ENCODE assay signal across 9 mouse cellular contexts in genomic region chr7:45134544-45135026, GRCm38 (mm10). TPM values are rescaled to one million over a fixed set of nuclear protein-coding genes. Genes with fewer than 3 reads are reported as not detected.
DNase-seq lines count a peak whose midpoint lies in the region; ATAC-seq and TF ChIP-seq lines count a peak whose summit lies in the region.
"Had no signal": no experiment of that assay in that cellular context is flagged by ENCODE, and none has a peak within 500 bp of the region (broad histone marks: within the 10 kb centered on the region; RNA-seq: fewer than 3 reads in every experiment).

No protein-coding gene starts in this region.

- WGBS in heart, embryonic 11.5 days (ENCODE audit: insufficient replicate concordance), result 7% methylated on average over 12 of the region's 12 CpGs
- 8% methylated on average over 12 of the region's 12 CpGs for WGBS in embryonic facial prominence, embryonic 13.5 days
- 8% methylated on average over 12 of the region's 12 CpGs for WGBS in lung, embryonic 14.5 days
- WGBS in forebrain, postnatal 0 days, result 11% methylated on average over 12 of the region's 12 CpGs

- H3K4me2 ChIP-seq in heart, embryonic 11.5 days, result peak overlapping the region; percentile 88
- no peak overlapping the region; the same call in 1 of the 2 replicates for H3K4me2 ChIP-seq in embryonic facial prominence, embryonic 13.5 days
- H3K4me2 ChIP-seq in lung, embryonic 14.5 days, result peak overlapping the region; percentile 83; the same call in 1 of the 2 replicates
- H3K4me2 ChIP-seq in forebrain, postnatal 0 days (ENCODE audit: low read depth), result no peak overlapping the region

- no peak overlapping the region for H3K4me3 ChIP-seq in heart, embryonic 11.5 days (ENCODE audit: low read depth, low read length)
- peak overlapping the region; percentile 32; the same call in 1 of the 2 replicates for H3K4me3 ChIP-seq in E14TG2a.4 (replicated peaks; ENCODE audit: low read length)
- H3K4me3 ChIP-seq in embryonic facial prominence, embryonic 13.5 days, result no peak overlapping the region
- H3K4me3 ChIP-seq in lung, embryonic 14.5 days (ENCODE audit: low read depth, low read length), result no peak overlapping the region; the same call in 1 of the 2 replicates
- H3K4me3 ChIP-seq in forebrain, postnatal 0 days (ENCODE audit: low read depth, low read length), result no peak overlapping the region

- peak overlapping the region; percentile 77; the same call in 1 of the 2 replicates for H3K27ac ChIP-seq in heart, embryonic 11.5 days (ENCODE audit: low read depth, low read length)
- H3K27ac ChIP-seq in embryonic facial prominence, embryonic 13.5 days, result no peak overlapping the region
- no peak overlapping the region for H3K27ac ChIP-seq in lung, embryonic 14.5 days (ENCODE audit: low read depth)
- no peak overlapping the region for H3K27ac ChIP-seq in forebrain, postnatal 0 days (ENCODE audit: low read depth, low read length)

- H3K9me3 ChIP-seq in heart, embryonic 11.5 days (replicated peaks; ENCODE audit: control insufficient read depth, low read length), result no peaks in the 10 kb centered on the region
- H3K9me3 ChIP-seq in E14TG2a.4 (ENCODE audit: low read length), result no peaks in the 10 kb centered on the region
- H3K9me3 ChIP-seq in embryonic facial prominence, embryonic 13.5 days, result no peaks in the 10 kb centered on the region
- H3K9me3 ChIP-seq in lung, embryonic 14.5 days (ENCODE audit: low read depth, low read length), result no peaks in the 10 kb centered on the region
- no peaks in the 10 kb centered on the region for H3K9me3 ChIP-seq in forebrain, postnatal 0 days (ENCODE audit: low read length)

- no peak for TF ChIP-seq CTCF in E14TG2a.4 (conservative IDR thresholded peaks at IDR 0.05; ENCODE audit: low read length)
- no peak for TF ChIP-seq CTCF in lung, embryonic 14.5 days (IDR thresholded peaks at IDR 0.05; ENCODE audit: low read depth)
- TF ChIP-seq CTCF in forebrain, postnatal 0 days (IDR thresholded peaks at IDR 0.05; ENCODE audit: low read depth), result no peak

- H3K4me1 ChIP-seq in heart, embryonic 11.5 days (ENCODE audit: control insufficient read depth, insufficient read depth, low read length), result peaks cover 14% of the 10 kb centered on the region
- H3K4me1 ChIP-seq in E14TG2a.4 (replicated peaks; ENCODE audit: low read depth, low read length), result peaks cover 73% of the 10 kb centered on the region
- peaks cover 11% of the 10 kb centered on the region for H3K4me1 ChIP-seq in embryonic facial prominence, embryonic 13.5 days
- H3K4me1 ChIP-seq in lung, embryonic 14.5 days (ENCODE audit: insufficient read depth), result 0 out of 2 replicates have a peak, but pooled peaks cover 3% of the 10 kb centered on the region
- H3K4me1 ChIP-seq in forebrain, postnatal 0 days (ENCODE audit: insufficient read depth), result 0 out of 2 replicates have a peak, but pooled peaks cover 3% of the 10 kb centered on the region

- H3K36me3 ChIP-seq in heart, embryonic 11.5 days (ENCODE audit: control insufficient read depth, insufficient read depth, low read length), result no peaks in the 10 kb centered on the region
- no peaks in the 10 kb centered on the region for H3K36me3 ChIP-seq in E14TG2a.4 (ENCODE audit: insufficient read depth, low read length)
- H3K36me3 ChIP-seq in embryonic facial prominence, embryonic 13.5 days, result 0 out of 2 replicates have a peak, but pooled peaks cover under 1% of the 10 kb centered on the region
- H3K36me3 ChIP-seq in lung, embryonic 14.5 days (ENCODE audit: insufficient read depth), result no peaks in the 10 kb centered on the region
- H3K36me3 ChIP-seq in forebrain, postnatal 0 days (ENCODE audit: insufficient read depth), result no peaks in the 10 kb centered on the region

- peak; percentile 32 for ATAC-seq in heart, embryonic 11.5 days (replicated peaks; ENCODE audit: insufficient number of reproducible peaks, low FRiP score, low TSS enrichment)
- peak; percentile 61 for ATAC-seq in embryonic facial prominence, embryonic 13.5 days (ENCODE audit: insufficient number of reproducible peaks, insufficient read depth, low FRiP score, low TSS enrichment, low read depth)
- ATAC-seq in lung, embryonic 14.5 days (ENCODE audit: insufficient read depth), result peak; percentile 11; the same call in 1 of the 2 replicates
- no peak for ATAC-seq in forebrain, postnatal 0 days

- H3K9ac ChIP-seq in heart, embryonic 11.5 days (ENCODE audit: low read depth, low read length), result no peak overlapping the region
- H3K9ac ChIP-seq in embryonic facial prominence, embryonic 13.5 days, result no peak overlapping the region
- no peak overlapping the region for H3K9ac ChIP-seq in lung, embryonic 14.5 days
- H3K9ac ChIP-seq in forebrain, postnatal 0 days, result no peak overlapping the region

- no peak for DNase-seq in heart, postnatal 25 days (ENCODE audit: low spot score)
- DNase-seq in lung, embryonic 14.5 days, result peak; percentile 72
- peak; percentile 40 to 64 for DNase-seq in thymus, postnatal 36 days
- no peak for DNase-seq in forebrain, postnatal 0 days
- DNase-seq in gastrocnemius, adult 18-20 months (ENCODE audit: low spot score), result no peak

- intact Hi-C loops in heart, postnatal 25 days (cut with DNase I), result no loop called here

- H3K27me3 ChIP-seq in heart, embryonic 11.5 days (ENCODE audit: control insufficient read depth, insufficient read depth, low read length), result peaks cover 4% of the 10 kb centered on the region; the same call in 1 of the 2 replicates
- H3K27me3 ChIP-seq in E14TG2a.4 (ENCODE audit: insufficient read depth, low read length), result peaks cover 23% of the 10 kb centered on the region
- peaks cover 15% of the 10 kb centered on the region; the same call in 1 of the 2 replicates for H3K27me3 ChIP-seq in embryonic facial prominence, embryonic 13.5 days
- peaks cover 4% of the 10 kb centered on the region; the same call in 1 of the 2 replicates for H3K27me3 ChIP-seq in lung, embryonic 14.5 days (ENCODE audit: insufficient read depth, low read length)
- 0 out of 2 replicates have a peak, but pooled peaks cover 3% of the 10 kb centered on the region for H3K27me3 ChIP-seq in forebrain, postnatal 0 days (ENCODE audit: insufficient read depth, low read length)

RNA-seq across cellular contexts. Expression of gene Gm45713, which starts 1.4 kb away (rescaled TPM):
- polyA plus RNA-seq in heart, embryonic 11.5 days (2014; fragmentation: Nextera tagmentation; extraction: Ambion mirVana), result 0.21 TPM in 2 replicates
- not detected for total RNA-seq in heart, postnatal 25 days (2021)
- 0.20 TPM in 1 of 2 replicates, not detected in the other for polyA plus RNA-seq in embryonic facial prominence, embryonic 13.5 days (2015; fragmentation: Nextera tagmentation; extraction: Ambion mirVana)
- polyA plus RNA-seq in lung, embryonic 14.5 days (2014; fragmentation: Nextera tagmentation; extraction: Ambion mirVana), result 1.2 and 1.4 TPM in 2 replicates
- not detected in 2 replicates for total RNA-seq in forebrain, postnatal 0 days (2014; rRNA removed)
- 0.36 TPM in 1 of 2 replicates, not detected in the other for polyA plus RNA-seq in forebrain, postnatal 0 days (2015; fragmentation: Nextera tagmentation; extraction: Ambion mirVana)
- 1 to 10 TPM in 1 of 2 experiments, not detected in 1; 1.2 TPM for total RNA-seq in gastrocnemius, adult 18-20 months (2021)
- total RNA-seq: left cerebral cortex, postnatal 10 days had no signal

RNA-seq across cellular contexts. Expression of gene Flt3l, which starts 1.6 kb away (rescaled TPM):
- polyA plus RNA-seq in heart, embryonic 11.5 days (2014; fragmentation: Nextera tagmentation; extraction: Ambion mirVana), result 1.6 and 2.5 TPM in 2 replicates
- total RNA-seq in heart, postnatal 25 days (2021), result 10 to 100 TPM in 1 of 2 experiments, 1 to 10 TPM in 1; 5.3 to 15.0 TPM
- polyA plus RNA-seq in embryonic facial prominence, embryonic 13.5 days (2015; fragmentation: Nextera tagmentation; extraction: Ambion mirVana), result 1.3 and 1.7 TPM in 2 replicates
- 0.72 and 1.1 TPM in 2 replicates for polyA plus RNA-seq in lung, embryonic 14.5 days (2014; fragmentation: Nextera tagmentation; extraction: Ambion mirVana)
- total RNA-seq in forebrain, postnatal 0 days (2014; rRNA removed), result 2.3 and 3.1 TPM in 2 replicates
- polyA plus RNA-seq in forebrain, postnatal 0 days (2015; fragmentation: Nextera tagmentation; extraction: Ambion mirVana), result 1.9 and 6.8 TPM in 2 replicates
- total RNA-seq in gastrocnemius, adult 18-20 months (2021), result 1 to 10 TPM; 1.8 to 3.0 TPM

RNA-seq across cellular contexts. Expression of gene Rpl13a, which starts 6.0 kb away (rescaled TPM):
- polyA plus RNA-seq in heart, embryonic 11.5 days (2014; fragmentation: Nextera tagmentation; extraction: Ambion mirVana), result 981 and 1,056 TPM in 2 replicates
- total RNA-seq in heart, postnatal 25 days (2021), result 100 to 1,000 TPM; 613 to 620 TPM
- polyA plus RNA-seq in embryonic facial prominence, embryonic 13.5 days (2015; fragmentation: Nextera tagmentation; extraction: Ambion mirVana), result 1,453 and 1,588 TPM in 2 replicates
- 1,527 and 1,587 TPM in 2 replicates for polyA plus RNA-seq in lung, embryonic 14.5 days (2014; fragmentation: Nextera tagmentation; extraction: Ambion mirVana)
- total RNA-seq in forebrain, postnatal 0 days (2014; rRNA removed), result 2,018 and 2,903 TPM in 2 replicates
- polyA plus RNA-seq in forebrain, postnatal 0 days (2015; fragmentation: Nextera tagmentation; extraction: Ambion mirVana), result 852 and 1,121 TPM in 2 replicates
- total RNA-seq in gastrocnemius, adult 18-20 months (2021), result 100 to 1,000 TPM; 643 to 706 TPM

RNA-seq across cellular contexts. Expression of gene Rps11, which starts 10.3 kb away (rescaled TPM):
- 1,168 and 1,305 TPM in 2 replicates for polyA plus RNA-seq in heart, embryonic 11.5 days (2014; fragmentation: Nextera tagmentation; extraction: Ambion mirVana)
- total RNA-seq in heart, postnatal 25 days (2021), result 100 to 1,000 TPM; 517 to 569 TPM
- polyA plus RNA-seq in embryonic facial prominence, embryonic 13.5 days (2015; fragmentation: Nextera tagmentation; extraction: Ambion mirVana), result 1,651 and 1,760 TPM in 2 replicates
- 1,873 and 1,878 TPM in 2 replicates for polyA plus RNA-seq in lung, embryonic 14.5 days (2014; fragmentation: Nextera tagmentation; extraction: Ambion mirVana)
- total RNA-seq in forebrain, postnatal 0 days (2014; rRNA removed), result 974 and 1,229 TPM in 2 replicates
- polyA plus RNA-seq in forebrain, postnatal 0 days (2015; fragmentation: Nextera tagmentation; extraction: Ambion mirVana), result 814 and 982 TPM in 2 replicates
- total RNA-seq in gastrocnemius, adult 18-20 months (2021), result 100 to 1,000 TPM; 490 to 529 TPM

RNA-seq across cellular contexts. Expression of gene Pih1d1, which starts 19.5 kb away (rescaled TPM):
- polyA plus RNA-seq in heart, embryonic 11.5 days (2014; fragmentation: Nextera tagmentation; extraction: Ambion mirVana), result 99.1 and 99.6 TPM in 2 replicates
- 10 to 100 TPM; 29.7 to 30.9 TPM for total RNA-seq in heart, postnatal 25 days (2021)
- polyA plus RNA-seq in embryonic facial prominence, embryonic 13.5 days (2015; fragmentation: Nextera tagmentation; extraction: Ambion mirVana), result 78.5 and 97.7 TPM in 2 replicates
- 110 and 112 TPM in 2 replicates for polyA plus RNA-seq in lung, embryonic 14.5 days (2014; fragmentation: Nextera tagmentation; extraction: Ambion mirVana)
- total RNA-seq in forebrain, postnatal 0 days (2014; rRNA removed), result 112 and 117 TPM in 2 replicates
- 74.3 and 80.4 TPM in 2 replicates for polyA plus RNA-seq in forebrain, postnatal 0 days (2015; fragmentation: Nextera tagmentation; extraction: Ambion mirVana)
- total RNA-seq in gastrocnemius, adult 18-20 months (2021), result 10 to 100 TPM; 34.2 to 34.5 TPM

Comparison
In these comparisons a context has a peak if more than half of its experiments do, and no peak if none do; other contexts are left out.
1. H3K4me2 ChIP-seq: peak in heart, embryonic 11.5 days (single experiment) and lung, embryonic 14.5 days (single experiment); none in embryonic facial prominence, embryonic 13.5 days (single experiment) and forebrain, postnatal 0 days (single experiment).
2. DNase-seq: peak in lung, embryonic 14.5 days (single experiment) and thymus, postnatal 36 days (2 of 2); none in heart, postnatal 25 days (single experiment), forebrain, postnatal 0 days (single experiment) and gastrocnemius, adult 18-20 months (single experiment).